ENCODE assay signal across 8 mouse cellular contexts in genomic region chr15:3213721-3214120, GRCm38 (mm10). TPM values are rescaled to one million over a fixed set of nuclear protein-coding genes. Genes with fewer than 3 reads are reported as not detected.
DNase-seq lines count a peak whose midpoint lies in the region; ATAC-seq and TF ChIP-seq lines count a peak whose summit lies in the region.

No protein-coding gene starts in this region.

- no peaks in the 10 kb centered on the region for H3K4me1 ChIP-seq in forebrain, embryonic 16.5 days (replicated peaks; ENCODE audit: control insufficient read depth, insufficient read depth, low read length)
- no peaks in the 10 kb centered on the region for H3K4me1 ChIP-seq in stomach, postnatal 0 days (replicated peaks; ENCODE audit: control insufficient read depth, insufficient read depth)

- peak; percentile 38 for DNase-seq in gastrocnemius, adult 2 months
- DNase-seq in gastrocnemius, postnatal 25 days = no peak
- DNase-seq in 416B (ENCODE audit: low read depth) = peak; percentile 65
- DNase-seq in ZHBTc4 (ENCODE audit: low read depth, low spot score) = peak; percentile 51
- peak; percentile 69 for DNase-seq in kidney, postnatal 14 days
- DNase-seq in mesoderm, embryonic 11.5 days (ENCODE audit: low read depth, low spot score) = peak; percentile 68
- DNase-seq in stomach, postnatal 0 days (ENCODE audit: low spot score) = peak; percentile 45

- WGBS in forebrain, embryonic 16.5 days = 6% methylated on average over 4 of the region's 4 CpGs
- WGBS in stomach, postnatal 0 days = 2% methylated on average over 4 of the region's 4 CpGs

- TF ChIP-seq EP300 in stomach, postnatal 0 days (optimal IDR thresholded peaks at IDR 0.05) = no peak

- peak; percentile 80 for TF ChIP-seq CTCF in gastrocnemius, adult 2 months (IDR thresholded peaks at IDR 0.05)
- peak; percentile 86 for TF ChIP-seq CTCF in stomach, postnatal 0 days (IDR thresholded peaks at IDR 0.05; ENCODE audit: low read depth)

- H3K36me3 ChIP-seq in forebrain, embryonic 16.5 days (ENCODE audit: control insufficient read depth, insufficient read depth) = no peaks in the 10 kb centered on the region
- no peaks in the 10 kb centered on the region for H3K36me3 ChIP-seq in stomach, postnatal 0 days (ENCODE audit: control insufficient read depth, insufficient read depth, low read length)

- ATAC-seq in forebrain, embryonic 16.5 days = peak; percentile 52; the same call in 1 of the 2 replicates
- no peak for ATAC-seq in stomach, postnatal 0 days (ENCODE audit: low FRiP score, low TSS enrichment)

- H3K9ac ChIP-seq in forebrain, embryonic 16.5 days (replicated peaks; ENCODE audit: low read depth, low read length) = no peak overlapping the region
- H3K9ac ChIP-seq in stomach, postnatal 0 days (ENCODE audit: low read length) = no peak overlapping the region

- H3K4me3 ChIP-seq in gastrocnemius, adult 2 months = no peak overlapping the region
- H3K4me3 ChIP-seq in forebrain, embryonic 16.5 days (replicated peaks; ENCODE audit: low read length) = no peak overlapping the region
- H3K4me3 ChIP-seq in stomach, postnatal 0 days (ENCODE audit: low read depth, low read length) = no peak overlapping the region

- no peaks in the 10 kb centered on the region for H3K27me3 ChIP-seq in forebrain, embryonic 16.5 days (replicated peaks; ENCODE audit: control insufficient read depth, insufficient read depth, low read length)
- H3K27me3 ChIP-seq in stomach, postnatal 0 days (ENCODE audit: control insufficient read depth, insufficient read depth, low read length) = no peaks in the 10 kb centered on the region

- no peaks in the 10 kb centered on the region for H3K9me3 ChIP-seq in forebrain, embryonic 16.5 days (ENCODE audit: control insufficient read depth, low read length)
- H3K9me3 ChIP-seq in stomach, postnatal 0 days (ENCODE audit: control insufficient read depth, low read length) = no peaks in the 10 kb centered on the region

- H3K4me2 ChIP-seq in forebrain, embryonic 16.5 days (ENCODE audit: low read length) = no peak overlapping the region
- H3K4me2 ChIP-seq in stomach, postnatal 0 days (replicated peaks; ENCODE audit: low read depth) = no peak overlapping the region

- H3K27ac ChIP-seq in gastrocnemius, adult 2 months = no peak overlapping the region
- H3K27ac ChIP-seq in forebrain, embryonic 16.5 days (ENCODE audit: low read length) = no peak overlapping the region
- H3K27ac ChIP-seq in stomach, postnatal 0 days (replicated peaks) = no peak overlapping the region

- intact Hi-C loops in gastrocnemius, adult 2 months (cut with DNase I) = loop anchor here (5.0 kb wide), 1 partner anchor 64 kb away; no protein-coding TSS in a partner anchor

RNA-seq across cellular contexts. Expression of gene Selenop, which starts 54.6 kb away (rescaled TPM):
- 100 to 1,000 TPM; 104 to 171 TPM for total RNA-seq in gastrocnemius, adult 2 months (2021)
- total RNA-seq in gastrocnemius, postnatal 25 days (2021) = 100 to 1,000 TPM in 1 of 2 experiments, 10 to 100 TPM in 1; 96.8 to 141 TPM
- 66.2 and 93.0 TPM in 2 replicates for polyA plus RNA-seq in forebrain, embryonic 16.5 days (2015; fragmentation: Nextera tagmentation; extraction: Ambion mirVana)
- 512 and 595 TPM in 2 replicates for polyA plus RNA-seq in stomach, postnatal 0 days (2015; fragmentation: Nextera tagmentation; extraction: Ambion mirVana)
